Mouse (Mus musculus) activated CD4-positive, CD25-positive, alpha-beta regulatory T cell (primary cell): ENCODE results near the gene Tes. TPM values are rescaled to one million over a fixed set of nuclear protein-coding genes. Genes with fewer than 3 reads are reported as not detected.

Experiments used
- polyA plus RNA-seq, 2 experiments: library from polyadenylated mRNA; unstranded; fragments of 100-300 nt; shearing (Covaris generic); gene quantifications; one replicate each; pipeline ENCODE4 v1.2.1; 2017

Gene Tes
- polyA plus RNA-seq = 100 to 1,000 TPM; 206 to 228 TPM

GRCm38 (mm10) chr6:17064936-17065790 is at the start of gene Tes:
Gene Tes, plus strand, starts transcription at chr6:17065149.

Other genes with a start within 250 kb of the Tes start
- 1 to 10 TPM in 1 of 2 experiments, not detected in 1; 1.3 TPM for gene Tfec, start 166.7 kb upstream of the Tes start, polyA plus RNA-seq
- gene Cav2, start 216.0 kb downstream of the Tes start, polyA plus RNA-seq = 1 to 10 TPM in 1 of 2 experiments, under 1 TPM in 1; 0.54 to 1.5 TPM
- gene Cav1, start 241.2 kb downstream of the Tes start, polyA plus RNA-seq = not detected